Mouse (Mus musculus): ENCODE measurements at regions not wholly inside any gene's neighbourhood (a gene's known extent, or its start where the extent isn't known, plus 50 kb on each side); places are given as distances from the start of the nearest gene placed in this dataset.

DNA sequence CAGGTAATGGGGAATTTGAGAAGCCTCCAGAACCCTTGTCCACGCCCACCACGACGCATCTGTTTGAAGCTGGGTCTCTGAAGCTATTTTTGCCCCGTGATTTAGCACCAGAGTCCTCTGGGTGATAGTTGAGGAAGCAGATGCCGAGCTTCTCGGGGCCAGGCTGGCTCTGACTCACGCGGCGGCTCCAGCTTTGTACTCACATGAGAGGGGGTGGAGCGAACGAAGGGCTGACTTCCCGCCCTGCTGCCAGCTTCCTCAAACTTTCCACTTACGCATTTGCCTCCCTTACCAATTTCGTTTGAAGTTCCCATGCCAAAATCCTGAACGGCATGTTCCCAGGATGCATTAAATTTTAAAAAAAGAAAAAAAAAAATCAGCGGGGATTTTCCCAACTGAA is 74.1 kb upstream of the Hnrnpa3 start:
- Histone ChIP-seq H3K4me3 (ENCODE audit: low read depth, low read length) (peak overlapping the region; percentile 16; the same call in 1 of the 2 replicates), H3K4me2 (ENCODE audit: low read depth) (peak overlapping the region; percentile 41), H3K4me1 (ENCODE audit: control insufficient read depth, insufficient read depth, low read length) (no peaks in the 10 kb centered on the region; the same call in 1 of the 2 replicates), H3K9ac (ENCODE audit: low read length) (peak overlapping the region; percentile 43), H3K27ac (ENCODE audit: low read depth, low read length) (no peak overlapping the region), H3K36me3 (ENCODE audit: control insufficient read depth, insufficient read depth, low read length) (no peaks in the 10 kb centered on the region), H3K27me3 (ENCODE audit: control insufficient read depth, insufficient read depth, low read length) (0 out of 2 replicates have a peak, but pooled peaks cover 2% of the 10 kb centered on the region), H3K9me3 (ENCODE audit: control insufficient read depth, low read length) (no peaks in the 10 kb centered on the region)
- DNase-seq (ENCODE audit: low spot score) (peak; percentile 75), ATAC-seq (ENCODE audit: insufficient read depth, low FRiP score, low TSS enrichment) (0 out of 2 replicates have a peak, but pooled peaks have one; percentile 48)
- WGBS = under 1% methylated on average over 16 of the region's 16 CpGs

DNA sequence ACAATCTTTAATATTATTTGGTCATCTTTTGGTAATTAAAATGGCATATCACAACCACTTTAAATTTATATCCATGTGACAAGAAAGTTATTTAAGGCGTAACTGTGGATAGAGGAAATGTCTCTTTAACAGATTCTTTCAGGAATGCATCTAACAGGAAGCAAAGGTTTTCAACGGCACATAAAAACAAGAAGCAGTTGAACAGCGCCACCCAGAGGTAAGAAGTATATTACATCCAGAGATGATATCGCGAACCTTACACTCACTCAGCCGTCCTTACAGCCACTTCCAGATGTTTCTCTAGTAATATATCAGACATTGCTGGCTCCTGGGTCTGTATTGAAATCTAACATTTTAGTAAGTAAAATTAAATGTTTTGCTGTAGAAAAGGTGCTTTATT is 70.5 kb upstream of the Hnrnpa3 start:
- DNase-seq (ENCODE audit: low spot score) (peak; percentile 48), ATAC-seq (ENCODE audit: insufficient read depth, low FRiP score, low TSS enrichment) (no peak)
- Histone ChIP-seq H3K36me3 (ENCODE audit: control insufficient read depth, insufficient read depth, low read length) (no peaks in the 10 kb centered on the region), H3K4me3 (ENCODE audit: low read depth, low read length) (no peak overlapping the region), H3K4me1 (ENCODE audit: control insufficient read depth, insufficient read depth, low read length) (no peaks in the 10 kb centered on the region; the same call in 1 of the 2 replicates), H3K4me2 (ENCODE audit: low read depth) (no peak overlapping the region), H3K27ac (ENCODE audit: low read depth, low read length) (no peak overlapping the region), H3K27me3 (ENCODE audit: control insufficient read depth, insufficient read depth, low read length) (0 out of 2 replicates have a peak, but pooled peaks cover 2% of the 10 kb centered on the region), H3K9me3 (ENCODE audit: control insufficient read depth, low read length) (no peaks in the 10 kb centered on the region), H3K9ac (ENCODE audit: low read length) (no peak overlapping the region)
- 2% methylated on average over 6 of the region's 6 CpGs for WGBS

DNA sequence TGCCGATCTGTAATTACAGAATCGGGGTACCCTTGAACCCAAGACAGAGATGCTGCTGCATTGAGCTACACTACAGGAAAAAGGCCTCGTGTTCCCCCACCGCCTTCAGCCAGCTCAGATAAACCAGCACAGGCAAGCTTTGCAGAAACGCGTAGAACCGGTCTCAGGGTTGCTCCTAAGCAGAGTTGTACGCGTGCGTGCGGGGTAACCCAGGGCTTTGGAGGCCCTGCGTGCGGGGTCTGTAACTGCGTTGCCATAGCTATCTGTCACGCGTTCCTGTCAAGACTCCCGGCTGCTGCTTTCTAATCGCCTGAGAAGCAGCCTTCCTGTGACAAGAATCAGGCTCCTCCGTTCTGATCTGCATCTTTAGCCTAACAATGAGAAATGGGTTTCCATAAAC is 69.6 kb upstream of the Hnrnpa3 start:
- peak; percentile 62 for ATAC-seq (ENCODE audit: insufficient read depth, low FRiP score, low TSS enrichment)
- Histone ChIP-seq H3K4me2 (ENCODE audit: low read depth) (peak overlapping the region; percentile 45), H3K27ac (ENCODE audit: low read depth, low read length) (no peak overlapping the region), H3K36me3 (ENCODE audit: control insufficient read depth, insufficient read depth, low read length) (no peaks in the 10 kb centered on the region), H3K4me1 (ENCODE audit: control insufficient read depth, insufficient read depth, low read length) (no peaks in the 10 kb centered on the region; the same call in 1 of the 2 replicates), H3K9me3 (ENCODE audit: control insufficient read depth, low read length) (no peaks in the 10 kb centered on the region), H3K9ac (ENCODE audit: low read length) (no peak overlapping the region), H3K27me3 (ENCODE audit: control insufficient read depth, insufficient read depth, low read length) (0 out of 2 replicates have a peak, but pooled peaks cover 2% of the 10 kb centered on the region), H3K4me3 (ENCODE audit: low read depth, low read length) (peak overlapping the region; percentile 21; the same call in 1 of the 2 replicates)
- WGBS = 5% methylated on average over 19 of the region's 19 CpGs
- peak; percentile 68 for DNase-seq (ENCODE audit: low spot score)

DNA sequence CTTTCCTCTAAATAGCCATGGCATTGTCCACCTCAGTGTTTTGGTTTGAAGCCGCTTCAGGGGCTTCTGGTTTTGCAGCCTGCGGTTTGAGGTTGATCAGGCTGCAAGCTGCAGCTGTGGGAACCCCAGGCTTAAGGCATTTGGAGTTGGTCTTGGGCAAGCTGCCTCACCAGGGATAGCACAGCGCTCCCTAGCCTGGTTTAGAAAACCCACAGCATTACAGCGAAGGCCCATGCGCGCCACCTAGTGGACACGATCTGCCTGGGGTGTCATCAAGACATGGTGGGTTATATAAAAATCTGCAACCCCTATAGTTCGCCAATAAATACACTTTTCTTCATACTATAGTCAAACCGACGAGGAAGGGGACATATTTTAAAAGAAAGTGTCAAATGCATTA is 68.9 kb upstream of the Hnrnpa3 start:
- H3K4me3 ChIP-seq (ENCODE audit: low read depth, low read length) = no peak overlapping the region

DNA sequence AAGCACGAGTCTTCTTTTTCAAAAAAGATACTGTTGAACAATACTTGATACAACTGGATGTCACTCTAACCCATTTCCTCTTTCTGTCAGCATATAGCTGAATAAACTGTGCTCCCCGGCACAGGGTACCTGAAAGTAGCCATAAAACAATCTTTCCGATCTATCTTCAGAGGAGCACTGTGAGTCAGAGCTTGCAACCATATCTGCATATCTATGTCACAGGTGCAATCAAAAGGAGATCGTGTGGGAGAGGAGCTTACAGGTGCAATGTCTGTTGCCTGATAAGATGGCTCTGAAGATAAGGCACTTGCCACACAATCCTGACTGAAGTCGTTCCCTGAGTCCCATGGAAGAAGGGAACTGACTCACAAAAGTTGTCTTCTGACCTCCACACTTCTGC is 58.5 kb upstream of the Hnrnpa3 start:
- H3K9me3 ChIP-seq (ENCODE audit: control insufficient read depth, low read length) = no peaks in the 10 kb centered on the region
- no peaks in the 10 kb centered on the region for H3K27me3 ChIP-seq (ENCODE audit: control insufficient read depth, insufficient read depth, low read length)
- WGBS = 84% methylated on average over 5 of the region's 5 CpGs

More for the DNA sequence above, 68.9 kb upstream of the Hnrnpa3 start:
- H3K36me3 ChIP-seq (ENCODE audit: control insufficient read depth, insufficient read depth, low read length) = no peaks in the 10 kb centered on the region
- WGBS = 2% methylated on average over 10 of the region's 10 CpGs
- ATAC-seq (ENCODE audit: insufficient read depth, low FRiP score, low TSS enrichment) = peak; percentile 38
- H3K4me1 ChIP-seq (ENCODE audit: control insufficient read depth, insufficient read depth, low read length) = no peaks in the 10 kb centered on the region; the same call in 1 of the 2 replicates
- H3K9ac ChIP-seq (ENCODE audit: low read length) = no peak overlapping the region
- peak overlapping the region; percentile 45 for H3K4me2 ChIP-seq (ENCODE audit: low read depth)
- H3K27me3 ChIP-seq (ENCODE audit: control insufficient read depth, insufficient read depth, low read length) = 0 out of 2 replicates have a peak, but pooled peaks cover 2% of the 10 kb centered on the region
- no peaks in the 10 kb centered on the region for H3K9me3 ChIP-seq (ENCODE audit: control insufficient read depth, low read length)
- DNase-seq (ENCODE audit: low spot score) = peak; percentile 90
- no peak overlapping the region for H3K27ac ChIP-seq (ENCODE audit: low read depth, low read length)

DNA sequence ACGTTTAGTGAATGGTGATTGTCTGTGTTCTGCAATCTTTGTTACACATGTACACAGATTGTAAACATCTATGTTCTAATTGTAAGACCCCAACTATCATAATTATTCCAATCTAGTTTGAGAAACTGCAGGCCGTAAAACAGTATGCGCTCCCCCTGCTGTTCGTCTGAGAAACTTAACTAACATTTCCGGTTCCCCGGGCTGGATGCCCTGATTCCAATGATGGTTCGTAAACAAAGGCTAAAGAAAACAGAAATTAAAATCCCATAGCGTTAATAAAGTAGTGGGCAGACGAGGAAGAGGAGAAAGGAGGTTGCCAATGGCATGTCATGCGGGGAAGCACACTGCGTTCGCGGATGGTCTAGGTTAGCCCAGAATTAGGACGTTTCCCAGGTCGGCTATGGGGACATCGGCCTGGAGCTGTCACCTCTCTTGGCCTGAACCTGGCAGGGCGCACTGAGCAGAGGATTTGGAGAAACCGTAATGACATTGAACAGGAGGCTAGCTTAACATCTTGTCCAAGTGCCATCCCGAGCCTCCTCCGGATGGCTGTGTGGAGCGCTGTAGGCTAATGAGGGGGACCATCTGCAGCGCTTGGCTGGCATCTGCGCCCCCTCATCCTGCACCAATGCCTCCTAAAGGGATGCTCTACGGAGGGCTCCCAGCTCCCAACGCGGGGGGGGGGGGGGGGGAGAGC is 55.7 kb upstream of the Hnrnpa3 start:
- Histone ChIP-seq H3K9me3 (ENCODE audit: control insufficient read depth, low read length) (no peaks in the 10 kb centered on the region), H3K27ac (ENCODE audit: low read depth, low read length) (no peak overlapping the region), H3K4me3 (ENCODE audit: low read depth, low read length) (peak overlapping the region; percentile 25), H3K4me2 (ENCODE audit: low read depth) (peak overlapping the region; percentile 50), H3K36me3 (ENCODE audit: control insufficient read depth, insufficient read depth, low read length) (no peaks in the 10 kb centered on the region), H3K4me1 (ENCODE audit: control insufficient read depth, insufficient read depth, low read length) (0 out of 2 replicates have a peak, but pooled peaks cover 4% of the 10 kb centered on the region), H3K27me3 (ENCODE audit: control insufficient read depth, insufficient read depth, low read length) (no peaks in the 10 kb centered on the region), H3K9ac (ENCODE audit: low read length) (peak overlapping the region; percentile 35; the same call in 1 of the 2 replicates)
- DNase-seq (ENCODE audit: low spot score) (peak; percentile 50), ATAC-seq (ENCODE audit: insufficient read depth, low FRiP score, low TSS enrichment) (no peak)
- WGBS = 12% methylated on average over 23 of the region's 26 CpGs

More for the DNA sequence above, 58.5 kb upstream of the Hnrnpa3 start:
- DNase-seq (ENCODE audit: low spot score) (no peak), ATAC-seq (ENCODE audit: insufficient read depth, low FRiP score, low TSS enrichment) (no peak)
- Histone ChIP-seq H3K27ac (ENCODE audit: low read depth, low read length) (no peak overlapping the region), H3K4me3 (ENCODE audit: low read depth, low read length) (no peak overlapping the region), H3K9ac (ENCODE audit: low read length) (no peak overlapping the region), H3K4me2 (ENCODE audit: low read depth) (no peak overlapping the region), H3K4me1 (ENCODE audit: control insufficient read depth, insufficient read depth, low read length) (0 out of 2 replicates have a peak, but pooled peaks cover 4% of the 10 kb centered on the region), H3K36me3 (ENCODE audit: control insufficient read depth, insufficient read depth, low read length) (no peaks in the 10 kb centered on the region)

DNA sequence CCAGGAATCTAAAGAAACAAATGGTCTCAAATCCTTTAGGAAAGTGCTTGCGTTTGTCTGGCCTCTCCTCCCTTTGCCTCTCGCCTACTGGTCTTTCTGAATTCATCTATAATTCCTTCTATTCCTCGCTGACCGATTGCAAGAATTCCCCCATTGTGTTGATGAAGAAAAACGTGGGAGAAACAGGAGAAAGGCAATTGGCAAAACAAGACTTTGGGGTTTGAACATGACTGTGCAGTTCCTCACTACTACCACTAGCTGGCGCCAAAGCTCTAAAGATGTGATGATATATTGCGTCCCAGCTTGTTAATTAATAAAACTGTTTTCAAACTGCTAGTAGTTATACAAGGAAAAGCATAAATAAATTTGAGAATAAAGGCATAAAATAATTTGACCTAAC is 53.4 kb upstream of the Hnrnpa3 start:
- Histone ChIP-seq H3K4me2 (ENCODE audit: low read depth) (no peak overlapping the region), H3K27me3 (ENCODE audit: control insufficient read depth, insufficient read depth, low read length) (0 out of 2 replicates have a peak, but pooled peaks cover 4% of the 10 kb centered on the region), H3K4me3 (ENCODE audit: low read depth, low read length) (no peak overlapping the region), H3K9ac (ENCODE audit: low read length) (no peak overlapping the region), H3K4me1 (ENCODE audit: control insufficient read depth, insufficient read depth, low read length) (peaks cover 9% of the 10 kb centered on the region; the same call in 1 of the 2 replicates), H3K36me3 (ENCODE audit: control insufficient read depth, insufficient read depth, low read length) (no peaks in the 10 kb centered on the region), H3K27ac (ENCODE audit: low read depth, low read length) (no peak overlapping the region), H3K9me3 (ENCODE audit: control insufficient read depth, low read length) (no peaks in the 10 kb centered on the region)
- DNase-seq (ENCODE audit: low spot score) = peak; percentile 68
- WGBS = 4% methylated on average over 7 of the region's 7 CpGs
- ATAC-seq (ENCODE audit: insufficient read depth, low FRiP score, low TSS enrichment) = no peak

DNA sequence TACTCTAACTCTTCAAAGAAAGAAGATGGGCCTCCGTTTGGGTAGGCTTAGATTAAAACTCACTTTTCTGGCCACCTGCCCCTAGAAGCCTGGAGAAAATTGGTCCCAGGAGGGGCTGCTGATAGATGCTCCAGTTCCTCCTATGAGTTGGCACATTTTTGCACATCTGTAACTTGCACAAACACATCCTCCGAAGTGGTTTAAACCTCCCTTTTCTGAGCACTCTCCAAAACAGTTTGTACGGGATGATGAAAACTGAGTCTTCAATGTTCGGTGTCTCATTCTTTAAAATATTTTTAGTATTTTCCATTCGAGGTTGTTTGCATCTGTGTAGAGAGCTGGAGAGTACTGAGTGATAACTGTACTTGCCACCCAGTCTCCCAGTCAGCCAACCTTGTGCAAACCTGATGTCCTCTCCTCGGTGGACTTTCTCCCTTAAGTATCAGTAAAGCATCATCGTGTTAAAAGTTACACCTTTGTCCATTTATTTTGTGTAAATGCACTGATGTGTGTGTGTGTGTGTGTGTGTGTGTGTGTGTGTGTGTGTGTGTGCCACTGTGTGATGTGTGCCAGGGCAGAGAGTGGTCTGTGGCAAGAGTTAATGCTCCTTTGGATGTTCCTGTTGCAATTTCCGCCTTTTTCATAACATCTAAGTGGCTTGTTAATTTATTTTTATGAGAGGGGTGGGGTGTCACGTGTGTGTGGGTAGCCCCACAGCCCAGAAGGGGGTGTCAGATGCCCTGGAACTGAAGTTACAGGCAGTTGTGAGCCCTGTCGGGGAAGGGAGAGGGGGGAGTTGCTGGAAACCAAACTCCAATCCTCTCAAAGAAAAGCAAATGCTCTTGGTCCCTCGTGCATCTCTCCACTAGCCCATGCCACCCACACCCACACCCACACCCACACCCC is 51.8 kb upstream of the Hnrnpa3 start:
- H3K9me3 ChIP-seq (ENCODE audit: control insufficient read depth, low read length) = no peaks in the 10 kb centered on the region
- H3K4me1 ChIP-seq (ENCODE audit: control insufficient read depth, insufficient read depth, low read length) = peaks cover 9% of the 10 kb centered on the region; the same call in 1 of the 2 replicates
- 65% methylated on average over 11 of the region's 11 CpGs for WGBS
- ATAC-seq (ENCODE audit: insufficient read depth, low FRiP score, low TSS enrichment) (no peak), DNase-seq (ENCODE audit: low spot score) (no peak)
- no peaks in the 10 kb centered on the region for H3K36me3 ChIP-seq (ENCODE audit: control insufficient read depth, insufficient read depth, low read length)
- H3K4me2 ChIP-seq (ENCODE audit: low read depth) = no peak overlapping the region
- no peak overlapping the region for H3K9ac ChIP-seq (ENCODE audit: low read length)
- no peak overlapping the region for H3K27ac ChIP-seq (ENCODE audit: low read depth, low read length)
- 0 out of 2 replicates have a peak, but pooled peaks cover 4% of the 10 kb centered on the region for H3K27me3 ChIP-seq (ENCODE audit: control insufficient read depth, insufficient read depth, low read length)
- no peak overlapping the region for H3K4me3 ChIP-seq (ENCODE audit: low read depth, low read length)
